Mouse (Mus musculus) megakaryocyte, embryonic 14.5 days (primary cell): Measurements from ENCODE around the gene Btf3. TPM values are rescaled to one million over a fixed set of nuclear protein-coding genes. Genes with fewer than 3 reads are reported as not detected.

Source experiments
- H3K27me3 ChIP-seq: replicated peaks from 2 replicates; pipeline ENCODE3; 2012; ENCODE audit warnings: inconsistent platforms
- H3K36me3 ChIP-seq: replicated peaks from 2 replicates; pipeline ENCODE3; 2012; ENCODE audit warnings: low read length, inconsistent platforms, mixed read lengths
- H3K4me1 ChIP-seq: 2 replicates; pipeline ENCODE4 v1.6.1; 2012; ENCODE audit warnings: inconsistent platforms
- H3K4me3 ChIP-seq: replicated peaks from 2 replicates; pipeline ENCODE3; 2012; ENCODE audit warnings: moderate library complexity, mild to moderate bottlenecking, inconsistent platforms
- H3K9me3 ChIP-seq: 2 replicates; pipeline ENCODE4 v1.6.1; 2012; ENCODE audit warnings: inconsistent platforms
- FLI1 ChIP-seq: IDR thresholded peaks from 2 replicates; pipeline ENCODE4 v1.6.1; 2012; ENCODE audit warnings: low read length, inconsistent platforms, mixed read lengths
- GATA1 ChIP-seq: IDR thresholded peaks from 3 replicates; pipeline ENCODE4 v1.6.1; 2012; ENCODE audit warnings: mixed read lengths, low read length, inconsistent platforms, borderline replicate concordance
- polyA plus RNA-seq: library from polyadenylated mRNA; stranded (reverse); fragments of >175 nt; gene quantifications from 2 replicates; pipeline ENCODE4 v1.2.3, GENCODE M21; 2012; ENCODE audit warnings: low replicate concordance; ENCODE audit not compliant: insufficient read depth

The Btf3 gene
- polyA plus RNA-seq, 1 experiment = 151 TPM

DNA sequence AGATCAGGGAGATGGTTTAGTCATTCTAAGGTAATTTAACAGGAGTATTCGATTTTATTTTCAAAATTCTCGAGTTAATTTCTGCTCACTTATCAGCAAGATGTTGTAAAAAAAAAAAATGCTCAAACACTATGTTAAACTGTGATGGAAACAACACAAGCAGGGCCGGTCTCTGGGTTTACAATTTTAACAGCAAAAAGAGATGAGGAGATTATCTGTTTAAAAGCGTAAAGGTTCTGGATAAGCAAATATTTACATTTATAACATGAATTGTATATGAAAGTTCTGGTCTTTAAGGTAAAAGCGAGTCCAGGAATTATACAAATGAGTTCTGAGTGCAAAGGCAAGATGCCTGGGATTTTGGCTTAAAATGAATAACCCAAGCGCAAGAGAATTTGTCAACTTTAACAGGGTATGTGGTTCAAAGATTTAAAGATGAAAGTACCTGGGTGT is 40.2 kb upstream of the Btf3 start:
- H3K4me1 ChIP-seq = peaks cover 31% of the 10 kb centered on the region
- H3K27me3 ChIP-seq = peaks cover 94% of the 10 kb centered on the region
- no peaks in the 10 kb centered on the region for H3K36me3 ChIP-seq
- H3K9me3 ChIP-seq = no peaks in the 10 kb centered on the region
- TF ChIP-seq GATA1 (no peak), FLI1 (no peak)
- no peak overlapping the region for H3K4me3 ChIP-seq

DNA sequence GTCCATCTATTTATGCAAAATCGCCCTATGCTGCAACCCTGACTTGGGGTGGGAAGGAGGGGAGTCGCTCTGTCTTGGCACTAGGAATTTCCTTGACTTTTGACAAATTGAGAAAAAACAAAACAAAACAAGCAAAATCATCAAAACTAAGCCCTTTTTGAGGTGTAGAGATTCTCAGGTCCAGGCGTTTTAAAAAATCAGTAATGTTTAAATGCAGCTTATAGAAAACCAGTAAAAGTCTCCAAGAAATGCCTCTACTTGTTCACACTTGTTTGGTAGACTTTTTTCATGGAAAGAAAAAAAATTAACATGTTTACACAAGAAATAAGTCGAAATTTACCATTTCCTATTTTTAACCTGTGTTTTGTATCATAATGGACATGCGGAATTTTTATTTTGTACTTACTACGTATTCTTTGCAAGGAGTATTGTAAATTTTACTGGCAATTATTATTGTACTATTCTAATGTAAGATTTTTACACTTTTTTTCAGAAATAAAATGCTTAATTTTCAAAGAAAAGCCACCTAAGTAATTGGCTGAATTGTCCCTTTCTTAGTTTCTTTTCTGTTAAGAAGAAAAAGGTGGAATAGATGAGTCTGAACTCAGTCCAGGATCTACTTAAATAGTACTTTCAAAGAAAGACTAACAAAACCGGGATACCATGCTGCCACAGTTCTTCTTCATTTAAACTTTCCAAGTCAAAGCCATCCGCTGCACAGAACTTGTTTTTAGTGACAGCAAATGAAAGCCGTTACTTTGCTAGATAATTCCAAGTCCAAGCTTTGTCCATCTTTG is 39.6 kb upstream of the Btf3 start:
- Histone ChIP-seq H3K4me1 (peaks cover 31% of the 10 kb centered on the region), H3K4me3 (no peak overlapping the region), H3K9me3 (peaks cover 3% of the 10 kb centered on the region; the same call in 1 of the 2 replicates), H3K36me3 (no peaks in the 10 kb centered on the region), H3K27me3 (peaks cover 97% of the 10 kb centered on the region)
- TF ChIP-seq GATA1 = no peak

DNA sequence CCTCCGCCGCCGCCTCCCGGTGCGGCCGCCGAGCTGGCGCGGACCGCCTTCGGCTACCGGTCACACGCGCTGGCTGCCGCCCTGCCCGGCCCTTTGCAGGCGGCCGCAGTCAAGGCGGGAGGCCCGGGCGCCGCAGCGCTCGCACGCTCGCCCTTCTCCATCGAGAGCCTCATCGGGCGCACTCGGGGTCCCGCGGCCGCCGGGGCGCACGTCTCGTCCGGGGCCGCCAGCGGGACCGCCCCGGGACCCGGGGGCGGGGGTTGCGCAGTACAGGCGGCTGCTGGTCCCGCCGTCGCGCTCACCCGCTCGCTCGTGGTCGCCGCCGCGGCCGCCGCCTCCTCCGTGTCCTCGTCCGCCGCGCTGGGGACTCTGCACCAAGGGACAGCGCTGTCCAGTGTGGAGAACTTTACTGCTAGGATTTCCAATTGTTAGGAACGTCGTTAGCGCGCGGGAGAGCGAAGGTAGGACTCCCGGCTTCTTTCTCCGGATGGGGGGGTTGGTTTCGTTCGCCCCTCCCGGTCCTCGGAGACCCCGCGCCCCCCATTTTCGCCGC is 38.8 kb upstream of the Btf3 start:
- peaks cover 97% of the 10 kb centered on the region for H3K27me3 ChIP-seq
- TF ChIP-seq GATA1 (no peak), FLI1 (no peak)
- H3K4me1 ChIP-seq = peaks cover 31% of the 10 kb centered on the region
- no peaks in the 10 kb centered on the region for H3K36me3 ChIP-seq
- peaks cover 3% of the 10 kb centered on the region; the same call in 1 of the 2 replicates for H3K9me3 ChIP-seq
- H3K4me3 ChIP-seq = peak overlapping the region; percentile 91

DNA sequence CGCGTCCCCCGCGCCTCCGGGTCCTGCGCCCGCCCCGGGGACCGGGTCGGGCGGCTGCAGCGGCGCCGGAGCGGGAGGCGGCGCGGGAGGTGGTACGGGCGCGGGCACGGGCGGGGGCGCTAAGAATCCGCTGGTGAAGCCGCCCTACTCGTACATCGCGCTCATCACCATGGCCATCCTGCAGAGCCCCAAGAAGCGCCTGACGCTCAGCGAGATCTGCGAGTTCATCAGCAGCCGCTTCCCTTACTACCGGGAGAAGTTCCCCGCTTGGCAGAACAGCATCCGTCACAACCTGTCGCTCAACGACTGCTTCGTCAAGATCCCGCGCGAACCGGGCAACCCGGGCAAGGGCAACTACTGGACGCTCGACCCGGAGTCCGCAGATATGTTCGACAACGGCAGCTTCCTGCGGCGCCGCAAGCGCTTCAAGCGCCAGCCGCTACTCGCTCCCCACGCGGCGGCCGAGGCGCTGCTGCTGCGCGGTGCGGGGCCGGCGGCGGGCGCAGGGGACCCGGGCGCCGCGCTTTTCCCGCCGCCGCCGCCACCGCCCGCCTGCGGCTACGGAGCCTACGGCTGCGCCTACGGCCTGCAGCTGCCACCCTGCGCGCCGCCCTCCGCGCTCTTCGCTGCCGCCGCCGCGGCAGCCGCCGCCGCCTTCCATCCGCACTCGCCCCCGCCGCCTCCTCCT is 38.2 kb upstream of the Btf3 start:
- Histone ChIP-seq H3K36me3 (no peaks in the 10 kb centered on the region), H3K4me3 (peak overlapping the region; percentile 91), H3K4me1 (peaks cover 31% of the 10 kb centered on the region), H3K9me3 (peaks cover 3% of the 10 kb centered on the region; the same call in 1 of the 2 replicates), H3K27me3 (peaks cover 97% of the 10 kb centered on the region)
- TF ChIP-seq FLI1 = no peak
- no peak for TF ChIP-seq GATA1

DNA sequence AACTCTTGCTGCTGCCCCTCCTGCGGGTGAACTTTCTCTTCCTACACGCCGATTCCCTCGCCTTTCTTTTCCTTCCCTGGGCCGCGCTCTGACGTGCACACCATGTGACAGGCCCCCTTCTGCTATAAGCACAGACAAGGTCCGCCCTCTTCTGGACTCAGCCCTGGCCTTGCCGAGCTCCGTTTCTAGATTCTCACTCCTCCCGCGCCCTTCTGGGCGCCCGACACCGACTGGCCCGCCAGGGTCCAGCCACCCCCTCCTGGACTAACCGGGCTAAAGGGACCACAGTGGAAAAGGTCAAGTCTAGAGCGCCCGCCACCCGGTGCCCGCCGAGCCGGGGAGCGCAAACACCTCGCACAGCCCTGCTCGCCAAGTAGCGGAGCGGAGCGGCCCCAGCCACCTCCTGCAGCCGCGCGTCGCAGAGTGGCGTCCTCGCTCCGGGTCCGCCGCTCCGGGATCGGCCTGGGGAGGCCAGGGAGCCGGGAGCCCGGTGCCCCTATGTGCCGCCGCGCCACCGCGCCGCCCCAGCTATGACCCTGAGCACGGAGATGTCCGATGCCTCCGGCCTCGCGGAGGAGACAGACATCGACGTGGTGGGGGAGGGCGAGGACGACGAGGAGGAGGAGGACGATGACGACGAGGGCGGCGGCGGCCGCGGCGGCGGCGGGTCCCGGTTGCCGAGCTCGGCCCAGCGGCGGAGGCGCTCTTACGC is 37.4 kb upstream of the Btf3 start, which contains the start of gene Foxd1:
TSS of gene Foxd1 (plus strand) at position 153 of the 712 bp plus-strand sequence.
- Histone ChIP-seq H3K36me3 (no peaks in the 10 kb centered on the region), H3K4me1 (peaks cover 31% of the 10 kb centered on the region), H3K27me3 (peaks cover 98% of the 10 kb centered on the region), H3K9me3 (peaks cover 3% of the 10 kb centered on the region; the same call in 1 of the 2 replicates), H3K4me3 (peak within 1 kb of the TSS; percentile 91)
- TF ChIP-seq FLI1 (no peak), GATA1 (no peak)

DNA sequence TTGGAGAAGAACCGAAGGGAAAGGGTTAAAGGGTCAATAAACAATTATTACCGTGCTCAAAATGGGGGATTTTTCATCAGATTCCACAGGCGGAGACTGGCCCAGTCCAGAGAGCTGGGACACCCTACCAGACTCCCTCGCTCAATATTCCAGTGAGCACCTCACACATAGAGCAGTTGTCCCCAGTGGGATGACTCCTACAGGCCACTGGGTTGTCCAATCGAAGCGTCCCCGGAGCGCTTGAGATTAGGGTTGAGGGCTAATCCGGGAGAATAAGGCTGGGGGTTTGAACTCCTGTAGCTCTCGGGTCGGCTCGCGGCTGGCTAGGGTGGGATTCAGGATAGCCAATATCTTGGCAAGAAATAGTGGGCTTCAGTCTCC is 36.9 kb upstream of the Btf3 start:
- peaks cover 3% of the 10 kb centered on the region; the same call in 1 of the 2 replicates for H3K9me3 ChIP-seq
- H3K36me3 ChIP-seq = no peaks in the 10 kb centered on the region
- peak overlapping the region; percentile 91 for H3K4me3 ChIP-seq
- TF ChIP-seq GATA1 (no peak), FLI1 (no peak)
- H3K27me3 ChIP-seq = peaks cover 97% of the 10 kb centered on the region
- H3K4me1 ChIP-seq = peaks cover 27% of the 10 kb centered on the region

DNA sequence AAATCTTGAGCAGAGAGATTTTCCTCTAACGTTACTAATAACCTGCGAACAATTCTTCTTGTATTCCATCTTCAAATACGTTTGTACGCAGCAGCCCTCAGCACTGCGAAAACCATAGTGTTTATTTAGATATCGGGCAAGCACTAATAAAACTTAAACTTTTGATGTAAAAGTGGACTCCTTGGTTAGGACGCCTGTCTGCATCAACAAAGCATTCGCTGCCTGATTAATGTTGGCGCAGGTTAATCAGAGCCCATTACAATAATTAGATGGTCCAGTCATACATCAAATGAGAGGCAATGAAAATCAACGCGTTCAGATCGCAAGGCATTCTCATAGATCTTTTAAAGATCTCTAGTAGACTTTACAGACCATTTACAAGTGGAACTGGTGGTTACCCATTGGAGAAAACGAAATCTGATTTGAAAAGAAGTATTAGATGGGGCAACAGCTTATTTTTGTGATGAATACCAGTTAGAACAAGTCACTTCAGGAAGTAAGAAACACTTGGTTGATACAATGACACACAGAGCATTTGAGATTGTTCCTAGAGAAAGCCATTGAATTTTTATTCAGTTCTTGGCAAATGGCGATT is 35.7 kb upstream of the Btf3 start:
- H3K9me3 ChIP-seq = peaks cover 3% of the 10 kb centered on the region; the same call in 1 of the 2 replicates
- no peak overlapping the region for H3K4me3 ChIP-seq
- no peaks in the 10 kb centered on the region for H3K36me3 ChIP-seq
- H3K27me3 ChIP-seq = peaks cover 86% of the 10 kb centered on the region
- no peak for TF ChIP-seq GATA1
- TF ChIP-seq FLI1 = no peak
- peaks cover 26% of the 10 kb centered on the region for H3K4me1 ChIP-seq

DNA sequence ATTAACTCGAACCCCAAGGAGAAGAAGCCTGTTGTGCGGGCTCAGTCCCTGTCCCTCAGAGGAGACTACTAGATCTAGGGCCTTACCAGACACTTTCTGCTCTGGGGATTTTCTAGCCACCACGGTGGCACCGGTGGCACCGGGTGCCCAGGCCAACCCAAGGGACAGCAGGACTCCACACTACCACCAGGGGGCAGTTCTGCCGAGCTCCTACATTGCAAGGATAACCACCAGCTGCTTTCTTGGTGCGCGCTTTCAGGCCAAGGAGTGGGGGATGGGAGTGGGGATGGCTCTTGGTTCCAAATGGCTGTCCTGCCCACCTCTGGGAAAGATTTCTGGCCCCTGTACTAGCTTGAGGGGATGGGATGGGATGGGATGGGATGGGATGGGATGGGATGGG is 34.7 kb upstream of the Btf3 start:
- no peak for TF ChIP-seq GATA1
- no peak for TF ChIP-seq FLI1
- peaks cover 3% of the 10 kb centered on the region; the same call in 1 of the 2 replicates for H3K9me3 ChIP-seq
- peaks cover 26% of the 10 kb centered on the region for H3K4me1 ChIP-seq
- H3K4me3 ChIP-seq = no peak overlapping the region
- H3K27me3 ChIP-seq = peaks cover 83% of the 10 kb centered on the region
- H3K36me3 ChIP-seq = no peaks in the 10 kb centered on the region

DNA sequence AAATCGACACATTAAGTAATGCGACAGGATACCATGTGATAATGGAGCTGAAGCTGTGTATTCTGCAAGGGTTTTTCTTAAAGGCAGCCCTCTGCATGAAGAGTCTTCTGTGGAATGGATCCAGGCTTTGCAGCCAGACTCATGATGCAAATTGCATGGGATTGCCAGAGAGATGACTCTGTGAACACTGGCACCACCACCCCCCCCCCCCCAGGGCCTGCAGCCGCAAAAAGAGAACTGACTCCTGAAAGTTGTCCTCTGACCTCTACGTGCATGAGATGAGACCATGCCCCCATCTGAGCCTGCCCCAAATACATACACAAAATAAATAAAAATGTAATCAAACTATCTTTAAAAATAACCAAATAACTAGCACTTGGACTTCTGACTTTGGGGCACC is 32.7 kb upstream of the Btf3 start:
- H3K4me1 ChIP-seq = peaks cover 11% of the 10 kb centered on the region
- H3K36me3 ChIP-seq = no peaks in the 10 kb centered on the region
- H3K4me3 ChIP-seq = no peak overlapping the region
- peaks cover 3% of the 10 kb centered on the region; the same call in 1 of the 2 replicates for H3K9me3 ChIP-seq
- peaks cover 76% of the 10 kb centered on the region for H3K27me3 ChIP-seq
- TF ChIP-seq GATA1 = no peak
